11 mouse cellular contexts compared by ENCODE assay signal in the genomic region with DNA sequence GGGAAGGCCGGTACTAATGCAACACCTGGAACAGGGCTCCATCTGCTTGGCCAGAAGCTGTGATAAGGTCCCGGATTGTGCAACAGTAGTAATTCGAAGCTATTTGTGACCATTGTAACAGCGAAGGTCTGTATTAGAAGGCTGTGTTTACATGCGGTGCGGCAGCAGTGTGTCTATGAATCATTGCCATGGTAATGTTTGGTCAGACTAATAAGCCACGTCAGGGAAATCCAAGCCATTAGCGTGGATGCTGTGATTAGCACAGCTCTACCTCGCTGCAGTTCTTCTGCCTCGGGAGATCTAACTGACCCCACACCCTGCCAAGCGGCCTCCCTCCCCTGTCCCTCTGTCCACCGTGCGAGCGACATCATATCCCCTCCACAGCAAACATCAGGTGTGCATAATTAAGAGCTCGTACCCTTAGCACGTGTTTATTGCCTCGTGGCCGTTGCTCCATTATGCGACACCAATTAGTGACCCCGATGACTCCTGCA. TPM values are rescaled to one million over a fixed set of nuclear protein-coding genes. Genes with fewer than 3 reads are reported as not detected.
A peak's percentile ranks its signal among the peaks of the same experiment; 100 is the strongest.
DNase-seq lines count a peak whose midpoint lies in the region; ATAC-seq and TF ChIP-seq lines count a peak whose summit lies in the region.
"Had no signal": no experiment of that assay in that cellular context is flagged by ENCODE, and none has a peak within 500 bp of the region (broad histone marks: within the 10 kb centered on the region; RNA-seq: fewer than 3 reads in every experiment).

No protein-coding gene starts in this region.

- H3K9ac ChIP-seq in kidney, embryonic 16.5 days (replicated peaks; ENCODE audit: low read length), result no peak overlapping the region
- H3K9ac ChIP-seq in hindbrain, embryonic 16.5 days (ENCODE audit: low read depth, low read length), result no peak overlapping the region
- H3K9ac ChIP-seq in neural tube, embryonic 15.5 days (replicated peaks), result no peak overlapping the region

- 37% methylated on average over 20 of the region's 20 CpGs for WGBS in kidney, embryonic 16.5 days
- WGBS in hindbrain, embryonic 16.5 days, result 49% methylated on average over 20 of the region's 20 CpGs
- WGBS in neural tube, embryonic 15.5 days, result 34% methylated on average over 20 of the region's 20 CpGs
- 48% methylated on average over 20 of the region's 20 CpGs for WGBS in kidney, adult 2 months

- H3K4me1 ChIP-seq in kidney, embryonic 16.5 days (ENCODE audit: insufficient read depth, low read length), result peaks cover 27% of the 10 kb centered on the region
- H3K4me1 ChIP-seq in hindbrain, embryonic 16.5 days (ENCODE audit: control insufficient read depth, insufficient read depth, low read depth, low read length), result no peaks in the 10 kb centered on the region
- H3K4me1 ChIP-seq in neural tube, embryonic 15.5 days, result peaks cover 17% of the 10 kb centered on the region
- H3K4me1 ChIP-seq in kidney, adult 2 months (ENCODE audit: control insufficient read depth, insufficient read depth, low read length), result 0 out of 2 replicates have a peak, but pooled peaks cover 10% of the 10 kb centered on the region

- intact Hi-C loops in heart, postnatal 25 days (cut with DNase I), result no loop called here

- H3K4me3 ChIP-seq in kidney, embryonic 16.5 days (ENCODE audit: low read length), result no peak overlapping the region
- no peak overlapping the region for H3K4me3 ChIP-seq in hindbrain, embryonic 16.5 days (ENCODE audit: low read length)
- H3K4me3 ChIP-seq in neural tube, embryonic 15.5 days (replicated peaks), result no peak overlapping the region
- H3K4me3 ChIP-seq in kidney, adult 2 months (ENCODE audit: insufficient read depth, low read depth, low read length), result no peak overlapping the region

- H3K36me3 ChIP-seq in kidney, embryonic 16.5 days (ENCODE audit: insufficient read depth, low read length), result no peaks in the 10 kb centered on the region
- H3K36me3 ChIP-seq in hindbrain, embryonic 16.5 days (ENCODE audit: control insufficient read depth, insufficient read depth, low read length), result no peaks in the 10 kb centered on the region
- H3K36me3 ChIP-seq in neural tube, embryonic 15.5 days, result no peaks in the 10 kb centered on the region
- H3K36me3 ChIP-seq in kidney, adult 2 months (ENCODE audit: control insufficient read depth, insufficient read depth, low read length), result no peaks in the 10 kb centered on the region

- no peaks in the 10 kb centered on the region for H3K9me3 ChIP-seq in kidney, embryonic 16.5 days (ENCODE audit: low read length)
- no peaks in the 10 kb centered on the region for H3K9me3 ChIP-seq in hindbrain, embryonic 16.5 days (ENCODE audit: control insufficient read depth, low read length)
- no peaks in the 10 kb centered on the region for H3K9me3 ChIP-seq in neural tube, embryonic 15.5 days (replicated peaks)

- TF ChIP-seq CTCF in brain, embryonic 14.5 days (IDR thresholded peaks at IDR 0.05; ENCODE audit: borderline replicate concordance, extremely low read depth, insufficient read depth, insufficient read length), result no peak
- no peak for TF ChIP-seq CTCF in kidney, adult 2 months (conservative IDR thresholded peaks at IDR 0.05; ENCODE audit: insufficient read depth, insufficient read length, low read depth, low read length)

- H3K4me2 ChIP-seq in kidney, embryonic 16.5 days (replicated peaks; ENCODE audit: low read depth, low read length), result no peak overlapping the region
- H3K4me2 ChIP-seq in hindbrain, embryonic 16.5 days (ENCODE audit: low read length), result no peak overlapping the region
- H3K4me2 ChIP-seq in neural tube, embryonic 15.5 days, result no peak overlapping the region

- peak; percentile 35 for ATAC-seq in kidney, embryonic 16.5 days (ENCODE audit: low FRiP score, low TSS enrichment)
- peak; percentile 76 for ATAC-seq in hindbrain, embryonic 16.5 days
- ATAC-seq in neural tube, embryonic 15.5 days (ENCODE audit: low FRiP score), result peak; percentile 61

- no peak overlapping the region for H3K27ac ChIP-seq in kidney, embryonic 16.5 days (ENCODE audit: low read length)
- no peak overlapping the region for H3K27ac ChIP-seq in hindbrain, embryonic 16.5 days (ENCODE audit: low read depth, low read length)
- 0 out of 2 replicates have a peak overlapping the region, but pooled peaks have one; percentile 33 for H3K27ac ChIP-seq in neural tube, embryonic 15.5 days (replicated peaks)
- no peak overlapping the region for H3K27ac ChIP-seq in kidney, adult 2 months (ENCODE audit: insufficient read depth, low read depth, low read length)

- DNase-seq in kidney, postnatal 36 days, result no peak
- DNase-seq in brain, embryonic 14.5 days (ENCODE audit: low read depth), result peak; percentile 69
- no peak for DNase-seq in gastrocnemius, adult 8-10 months (ENCODE audit: low spot score in 2 of 2)
- DNase-seq in heart, postnatal 25 days (ENCODE audit: low spot score), result no peak
- no peak for DNase-seq in kidney, adult 2 months
- DNase-seq: adrenal gland, adult 8-10 months; heart, postnatal 36 days; thymus, adult 18-20 months had no signal

- no peaks in the 10 kb centered on the region for H3K27me3 ChIP-seq in kidney, embryonic 16.5 days (ENCODE audit: insufficient read depth, low read length)
- no peaks in the 10 kb centered on the region for H3K27me3 ChIP-seq in hindbrain, embryonic 16.5 days (replicated peaks; ENCODE audit: control insufficient read depth, insufficient read depth, low read length)
- H3K27me3 ChIP-seq in neural tube, embryonic 15.5 days (replicated peaks), result no peaks in the 10 kb centered on the region
- no peaks in the 10 kb centered on the region for H3K27me3 ChIP-seq in kidney, adult 2 months (replicated peaks; ENCODE audit: control insufficient read depth, insufficient read depth, low read length)

- no peak for TF ChIP-seq POLR2A in brain, embryonic 14.5 days (IDR thresholded peaks at IDR 0.05; ENCODE audit: borderline replicate concordance, extremely low read depth, insufficient read depth, insufficient read length, poor library complexity, severe bottlenecking)
- TF ChIP-seq POLR2A in kidney, adult 2 months (IDR thresholded peaks at IDR 0.05; ENCODE audit: low read depth, low read length), result no peak

RNA-seq across cellular contexts. Expression of a gene that starts 29.6 kb away (rescaled TPM):
- polyA plus RNA-seq in kidney, embryonic 16.5 days (2015; fragmentation: Nextera tagmentation; extraction: Ambion mirVana), result 11.4 and 12.8 TPM in 2 replicates
- polyA plus RNA-seq in brain, embryonic 14.5 days (2012; rRNA removed), result 1.7 and 6.3 TPM in 2 replicates
- 10.8 and 11.3 TPM in 2 replicates for polyA plus RNA-seq in hindbrain, embryonic 16.5 days (2015; fragmentation: Nextera tagmentation; extraction: Ambion mirVana)
- 6.5 and 7.6 TPM in 2 replicates for polyA plus RNA-seq in neural tube, embryonic 15.5 days (2015; fragmentation: Nextera tagmentation; extraction: Ambion mirVana)
- total RNA-seq in gastrocnemius, adult 8-10 months (2022), result 1 to 10 TPM in 3 of 4 experiments, under 1 TPM in 1; 0.82 to 1.9 (median 1.7) TPM
- total RNA-seq in heart, postnatal 25 days (2021), result 1 to 10 TPM; 5.2 to 7.0 TPM
- polyA plus RNA-seq in kidney, adult 2 months (2012; rRNA removed), result 0.77 and 0.99 TPM in 2 replicates

RNA-seq across cellular contexts. Expression of a gene that starts 29.8 kb away (rescaled TPM):
- 6.0 and 6.3 TPM in 2 replicates for polyA plus RNA-seq in kidney, embryonic 16.5 days (2015; fragmentation: Nextera tagmentation; extraction: Ambion mirVana)
- polyA plus RNA-seq in brain, embryonic 14.5 days (2012; rRNA removed), result 7.0 and 10.9 TPM in 2 replicates
- polyA plus RNA-seq in hindbrain, embryonic 16.5 days (2015; fragmentation: Nextera tagmentation; extraction: Ambion mirVana), result 4.5 and 4.9 TPM in 2 replicates
- polyA plus RNA-seq in neural tube, embryonic 15.5 days (2015; fragmentation: Nextera tagmentation; extraction: Ambion mirVana), result 3.4 and 4.0 TPM in 2 replicates
- total RNA-seq in gastrocnemius, adult 8-10 months (2022), result 1 to 10 TPM in 1 of 4 experiments, under 1 TPM in 3; 0.51 to 1.6 (median 0.81) TPM
- 1 to 10 TPM; 2.3 to 2.5 TPM for total RNA-seq in heart, postnatal 25 days (2021)
- polyA plus RNA-seq in kidney, adult 2 months (2012; rRNA removed), result 5.4 and 8.2 TPM in 2 replicates
